Mouse (Mus musculus) bone marrow, adult 2 months (tissue): ENCODE data around the gene Zmym6. TPM values are rescaled to one million over a fixed set of nuclear protein-coding genes. Genes with fewer than 3 reads are reported as not detected.

Experiments
- H3K27ac ChIP-seq: fragments of 200-500 bp; 2 replicates; pipeline ENCODE4 v1.5.1; 2012; ENCODE audit warnings: low read depth, mild to moderate bottlenecking, control low read depth, inconsistent platforms, low read length; ENCODE audit not compliant: control insufficient read depth, poor library complexity, insufficient read depth
- H3K4me1 ChIP-seq: fragments of 200-500 bp; 2 replicates; pipeline ENCODE4 v1.6.1; 2011; ENCODE audit warnings: low read length; ENCODE audit not compliant: control insufficient read depth, insufficient read depth
- H3K4me3 ChIP-seq: fragments of 200-500 bp; replicated peaks from 2 replicates; pipeline ENCODE3; 2011; ENCODE audit warnings: mild to moderate bottlenecking, low read depth, low read length, control low read depth; ENCODE audit not compliant: control insufficient read depth
- CTCF ChIP-seq: fragments of 200-500 bp; IDR thresholded peaks from 2 replicates; pipeline ENCODE4 v1.5.1; 2011; ENCODE audit warnings: low read length, control low read depth; ENCODE audit not compliant: control insufficient read depth, insufficient read depth
- POLR2A ChIP-seq: fragments of 200-500 bp; IDR thresholded peaks from 2 replicates; pipeline ENCODE4 v1.6.1; 2011; ENCODE audit warnings: low read depth, mild to moderate bottlenecking, control low read depth, low read length, borderline replicate concordance; ENCODE audit not compliant: control insufficient read depth
- WGBS: fragments of 180-500 bp; shearing (Covaris S2); methylation state at CpG from one replicate; pipeline ENCODE4 v1.1.7; 2018; 5-methylcytosine and 5-hydroxymethylcytosine counted together
- polyA plus RNA-seq: library from polyadenylated mRNA; stranded (reverse); fragments of >200 nt; gene quantifications from 2 replicates; pipeline ENCODE4 v1.2.4, GENCODE M21; 2011; ENCODE audit warnings: low replicate concordance; ENCODE audit not compliant: missing spikeins, insufficient read depth, insufficient read length

The Zmym6 gene
- polyA plus RNA-seq, 1 experiment = 3.0 TPM

GRCm38 (mm10) chr4:127138486-127138885 is 61.3 kb downstream of the Zmym6 start:
- TF ChIP-seq CTCF (no peak), POLR2A (no peak)
- H3K4me1 ChIP-seq = no peaks in the 10 kb centered on the region
- no peak overlapping the region for H3K27ac ChIP-seq
- WGBS = 60% methylated on average over 6 of the region's 6 CpGs
- no peak overlapping the region for H3K4me3 ChIP-seq

- H3K4me3 ChIP-seq = no peak overlapping the region
- TF ChIP-seq CTCF = no peak
- no peak for TF ChIP-seq POLR2A
- 80% methylated on average over 13 of the region's 13 CpGs for WGBS
- H3K4me1 ChIP-seq = no peaks in the 10 kb centered on the region
- H3K27ac ChIP-seq = no peak overlapping the region
Measured at GRCm38 (mm10) chr4:127150031-127150430, 72.8 kb downstream of the Zmym6 start.

GRCm38 (mm10) chr4:127153345-127153744 is 76.2 kb downstream of the Zmym6 start:
- WGBS = 54% methylated on average over 1 of the region's 1 CpGs
- no peaks in the 10 kb centered on the region for H3K4me1 ChIP-seq
- TF ChIP-seq CTCF (no peak), POLR2A (no peak)

GRCm38 (mm10) chr4:127155757-127156156 is 78.6 kb downstream of the Zmym6 start:
- no peak overlapping the region for H3K4me3 ChIP-seq
- TF ChIP-seq CTCF = peak; percentile 25; the same call in 1 of the 2 replicates
- TF ChIP-seq POLR2A = no peak
- H3K27ac ChIP-seq = no peak overlapping the region
- WGBS = 51% methylated on average over 5 of the region's 5 CpGs
- no peaks in the 10 kb centered on the region for H3K4me1 ChIP-seq

More at GRCm38 (mm10) chr4:127153345-127153744, 76.2 kb downstream of the Zmym6 start:
- Histone ChIP-seq H3K27ac (no peak overlapping the region), H3K4me3 (no peak overlapping the region)

GRCm38 (mm10) chr4:127157746-127158145 is 80.6 kb downstream of the Zmym6 start:
- H3K4me3 ChIP-seq = no peak overlapping the region
- TF ChIP-seq POLR2A (no peak), CTCF (no peak)
- H3K27ac ChIP-seq = no peak overlapping the region
- H3K4me1 ChIP-seq = no peaks in the 10 kb centered on the region
- 84% methylated on average over 4 of the region's 4 CpGs for WGBS

- TF ChIP-seq POLR2A (no peak), CTCF (no peak)
- no peak overlapping the region for H3K4me3 ChIP-seq
- WGBS = 61% methylated on average over 8 of the region's 8 CpGs
- no peak overlapping the region for H3K27ac ChIP-seq
- H3K4me1 ChIP-seq = no peaks in the 10 kb centered on the region
Measured at GRCm38 (mm10) chr4:127163926-127164325, 86.7 kb downstream of the Zmym6 start.

GRCm38 (mm10) chr4:127167096-127167495 is 89.9 kb downstream of the Zmym6 start:
- TF ChIP-seq POLR2A (no peak), CTCF (no peak)

GRCm38 (mm10) chr4:127167731-127168130 is 90.5 kb downstream of the Zmym6 start:
- TF ChIP-seq POLR2A (no peak), CTCF (no peak)
- Histone ChIP-seq H3K27ac (no peak overlapping the region), H3K4me3 (no peak overlapping the region), H3K4me1 (no peaks in the 10 kb centered on the region)
- WGBS = 13% methylated on average over 8 of the region's 8 CpGs

More at GRCm38 (mm10) chr4:127167096-127167495, 89.9 kb downstream of the Zmym6 start:
- Histone ChIP-seq H3K4me3 (no peak overlapping the region), H3K4me1 (no peaks in the 10 kb centered on the region), H3K27ac (no peak overlapping the region)
- 69% methylated on average over 5 of the region's 5 CpGs for WGBS
